Mouse (Mus musculus) spleen, postnatal 4 days (tissue): ENCODE measurements around the gene Nlrc3.
"Not testable (repeated sequence)": the region's sequence is repeated elsewhere in the genome, so short reads cannot be mapped to it uniquely, and the experiment has no call there.

Experiments used
- DNase-seq, 2 experiments: peaks; one replicate each; pipeline ENCODE4 v3.0.0; 2022; ENCODE audit warnings: low spot score in 2 of 2

The Nlrc3 gene

DNA sequence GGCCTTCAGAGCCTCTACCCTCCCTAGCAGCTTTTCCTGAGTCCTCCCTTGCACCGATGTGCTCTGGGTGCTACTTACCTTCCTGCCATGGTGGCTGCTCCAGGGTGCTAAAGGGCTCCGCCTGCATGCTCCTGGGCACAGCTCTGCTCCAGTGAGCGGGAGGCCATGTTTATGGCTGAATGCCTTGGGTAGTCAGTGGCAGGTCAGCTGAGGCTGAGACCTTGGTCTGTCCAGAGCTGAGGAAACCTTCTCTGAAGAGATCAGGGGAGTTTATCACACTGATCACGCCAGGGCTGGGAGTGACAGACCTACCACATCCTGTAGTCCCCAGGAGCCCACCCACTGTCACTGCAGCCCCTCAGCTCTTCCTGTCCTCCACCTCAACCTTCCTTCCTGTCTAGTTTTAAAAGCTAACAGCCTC lies at the start of gene Nlrc3:
Nlrc3 (minus strand) TSS at position 382 of the 421 bp plus-strand sequence.
- DNase-seq = no peak

DNA sequence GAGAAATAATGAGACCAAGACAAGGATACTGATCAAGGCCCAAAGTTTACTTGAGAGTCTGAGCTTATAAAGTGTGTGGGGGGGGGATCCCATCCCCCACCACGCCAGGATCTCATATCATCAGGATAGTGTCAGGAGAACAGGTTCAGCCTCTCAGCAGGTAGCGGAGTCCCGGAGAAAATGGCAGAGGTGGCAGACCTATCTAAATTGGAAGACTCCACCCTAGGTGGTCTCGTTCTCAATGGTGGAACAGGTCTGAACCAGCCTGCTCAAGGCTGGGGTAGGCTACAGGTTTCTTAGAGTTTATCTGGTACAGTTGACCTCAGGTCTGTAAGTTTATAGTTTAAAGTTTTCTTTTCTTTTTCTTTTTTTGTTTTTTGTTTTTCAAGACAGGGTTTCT lies 46.3 kb upstream of the Nlrc3 start:
- no peak for DNase-seq

DNA sequence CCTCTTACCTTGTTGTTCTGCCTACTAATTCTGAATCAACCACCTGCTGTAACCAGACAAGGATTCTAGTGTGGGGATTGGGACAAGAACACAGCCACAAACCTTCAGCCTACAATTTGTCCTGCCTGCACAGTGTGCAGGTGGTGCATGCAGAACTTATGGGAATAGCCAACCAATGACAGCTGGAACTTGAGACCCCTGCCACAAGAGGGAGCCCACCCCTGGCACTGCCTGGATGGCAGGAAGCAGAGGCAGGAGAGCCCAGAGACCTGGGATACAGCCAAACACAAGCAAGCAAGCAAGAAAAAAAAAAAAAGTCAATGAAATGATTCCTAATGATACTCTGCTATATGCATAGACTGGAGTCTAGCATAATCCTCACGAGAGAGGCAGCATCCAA lies 44.8 kb upstream of the Nlrc3 start:
- DNase-seq = no peak

DNA sequence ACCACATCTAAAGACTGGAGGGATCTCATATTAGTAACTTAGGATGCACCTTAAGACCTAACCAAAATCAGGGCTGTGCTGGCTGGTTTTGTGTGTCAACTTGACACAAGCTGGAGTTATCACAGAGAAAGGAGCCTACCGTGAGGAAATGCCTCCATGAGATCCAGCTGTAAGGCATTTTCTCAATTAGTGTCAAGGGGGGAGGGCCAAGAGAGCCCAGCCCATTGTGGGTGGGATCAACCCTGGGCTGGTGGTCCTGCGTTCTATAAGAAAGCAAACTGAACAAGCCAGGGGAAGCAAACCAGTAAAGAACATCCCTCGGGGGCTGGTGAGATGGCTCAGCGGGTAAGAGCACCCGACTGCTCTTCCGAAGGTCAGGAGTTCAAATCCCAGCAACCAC lies 41.0 kb upstream of the Nlrc3 start:
- not testable (repeated sequence) for DNase-seq

DNA sequence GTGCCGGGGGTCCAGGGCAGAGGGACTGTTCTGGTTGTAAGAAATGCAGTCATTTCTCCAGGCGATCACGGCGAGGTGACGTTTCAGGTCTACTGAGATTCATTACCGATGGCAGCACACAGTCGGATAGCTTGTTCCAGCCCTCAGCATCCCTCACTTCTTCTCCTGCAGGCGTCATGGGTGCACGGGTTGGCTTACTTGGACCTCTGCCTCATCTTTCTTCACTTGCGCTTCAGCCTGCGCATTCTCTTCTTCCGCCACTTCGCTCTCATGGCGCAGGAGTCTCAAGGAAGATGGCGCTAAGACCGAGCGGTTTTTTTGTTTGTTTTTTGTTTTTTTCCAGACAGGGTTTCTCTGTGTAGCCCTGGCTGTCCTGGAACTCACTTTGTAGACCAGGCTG lies 40.4 kb upstream of the Nlrc3 start:
- DNase-seq = not testable (repeated sequence)

DNA sequence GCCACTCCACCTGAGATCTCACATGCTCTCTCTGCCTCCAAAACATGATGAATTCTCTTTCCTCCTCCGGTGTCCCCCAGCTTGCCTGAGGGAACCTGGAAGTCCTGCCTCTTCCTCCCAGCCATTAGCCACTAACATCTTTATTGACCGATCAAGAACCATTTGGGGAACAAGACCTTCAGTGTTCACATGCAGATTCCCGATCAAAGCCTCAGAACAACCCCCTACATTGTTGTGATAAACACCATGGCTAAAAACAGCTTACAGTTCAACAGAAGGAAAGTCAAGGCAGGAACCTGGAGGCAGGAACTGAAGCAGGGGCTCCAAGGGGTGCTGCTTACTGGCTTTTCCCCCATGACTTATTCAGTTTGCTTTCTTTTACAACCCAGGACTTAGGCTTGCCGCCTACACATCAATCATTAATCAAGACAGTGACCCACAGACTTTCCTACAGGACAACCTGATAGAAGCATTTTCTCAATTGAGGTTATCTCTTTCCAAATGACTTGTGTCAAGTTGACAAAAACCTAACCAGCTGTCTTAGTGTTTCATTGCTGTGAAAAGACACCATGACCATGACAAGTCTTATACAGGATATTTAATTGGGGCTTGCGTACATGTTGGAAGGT lies 37.7 kb upstream of the Nlrc3 start:
- no peak for DNase-seq

DNA sequence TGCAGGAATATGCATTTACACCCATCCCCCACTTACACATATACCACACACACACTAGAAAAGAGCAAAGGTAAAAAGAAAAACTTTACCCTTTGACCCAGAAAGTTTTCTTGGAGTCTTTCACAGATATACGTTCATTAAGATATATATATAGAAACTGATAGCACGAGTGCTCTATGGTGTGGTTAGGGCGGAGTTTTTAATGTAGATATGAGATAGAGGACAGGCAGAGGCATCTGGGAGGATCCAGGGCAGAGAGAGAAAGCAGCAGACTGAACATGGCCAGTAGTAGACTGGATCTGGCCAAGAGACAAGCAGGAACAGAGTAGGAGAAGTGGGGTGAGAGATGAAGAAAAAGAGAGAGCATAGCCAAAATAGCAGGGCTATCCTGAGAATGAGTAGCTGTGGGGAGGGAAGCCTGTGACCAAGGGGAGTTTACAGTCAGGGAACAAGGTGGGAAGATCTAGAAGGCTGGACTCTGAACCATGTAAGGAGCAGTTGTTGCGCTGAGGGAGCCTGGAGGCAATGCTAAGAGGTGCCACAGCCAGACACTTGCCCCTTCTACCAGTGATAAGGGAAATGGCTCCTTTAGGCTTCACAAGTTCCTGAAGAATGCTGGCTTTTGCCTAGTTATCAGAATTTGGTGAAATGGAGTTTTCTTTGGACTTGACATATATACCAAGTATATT lies 36.6 kb upstream of the Nlrc3 start:
- no peak for DNase-seq

DNA sequence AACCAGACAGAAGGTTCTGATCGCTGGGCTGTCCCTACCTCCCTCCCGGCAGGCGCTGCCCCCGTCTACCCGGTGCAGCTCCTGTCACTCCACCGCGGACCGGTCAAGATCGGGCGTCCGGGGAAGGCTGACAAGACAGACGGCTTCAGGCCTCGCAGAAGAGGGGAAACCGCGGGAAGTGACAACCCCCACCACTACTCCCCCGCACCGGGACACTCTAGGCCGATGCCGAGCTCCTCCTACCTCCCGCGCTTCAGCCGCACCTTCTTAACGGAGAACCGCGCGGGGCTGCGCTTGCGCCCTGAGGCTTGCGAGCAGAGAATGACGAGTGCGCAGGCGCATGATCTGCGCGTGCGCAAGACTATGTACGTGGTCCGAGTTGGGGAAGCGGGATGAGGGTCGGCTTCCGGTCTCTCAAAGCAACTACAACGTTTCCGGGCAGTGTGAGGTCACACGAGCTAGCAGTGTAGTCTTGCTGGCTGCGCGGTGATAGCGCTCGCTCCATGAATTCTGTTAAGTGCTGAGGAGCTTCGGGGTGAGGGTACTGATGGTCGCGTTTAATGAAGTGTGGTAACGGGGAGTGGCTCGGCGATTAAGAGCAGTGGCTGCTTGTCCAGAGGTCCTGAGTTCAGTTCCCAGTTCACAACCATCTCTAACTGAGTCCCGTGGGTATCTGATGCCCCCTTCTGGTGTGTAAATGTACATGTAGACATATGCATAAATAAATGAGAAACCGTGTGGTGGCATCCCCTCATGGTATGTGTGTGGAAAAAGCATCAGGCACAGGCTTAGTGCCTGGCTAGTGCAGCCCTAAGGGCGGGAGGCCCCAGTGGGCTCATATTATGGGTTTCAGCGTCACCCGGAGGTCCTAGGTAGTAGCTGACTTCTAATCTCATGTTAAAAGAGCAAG lies 27.3 kb upstream of the Nlrc3 start, which contains the start of gene Slx4:
Slx4 (minus strand) TSS at position 282 of the 910 bp plus-strand sequence.
- DNase-seq = peak; percentile 93 to 97

DNA sequence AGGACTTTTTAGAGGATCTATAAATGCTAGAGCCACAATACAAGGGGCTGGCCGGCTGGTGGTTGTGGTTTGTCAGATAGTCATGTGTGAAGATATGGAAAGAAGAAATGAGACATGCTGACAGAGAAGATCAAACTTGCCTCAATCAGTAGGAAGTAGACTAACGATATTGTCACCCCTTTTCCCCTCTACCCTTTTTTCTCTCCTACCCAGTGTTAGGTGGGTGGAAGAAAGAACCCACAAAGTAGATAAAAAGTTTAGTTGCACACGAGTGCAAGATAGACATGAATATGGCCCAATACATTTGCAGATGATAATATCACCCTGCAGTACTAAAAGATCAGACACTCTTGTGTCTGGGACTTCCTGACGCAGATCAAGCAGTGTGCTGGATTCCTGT lies 12.0 kb upstream of the Nlrc3 start:
- no peak for DNase-seq

DNA sequence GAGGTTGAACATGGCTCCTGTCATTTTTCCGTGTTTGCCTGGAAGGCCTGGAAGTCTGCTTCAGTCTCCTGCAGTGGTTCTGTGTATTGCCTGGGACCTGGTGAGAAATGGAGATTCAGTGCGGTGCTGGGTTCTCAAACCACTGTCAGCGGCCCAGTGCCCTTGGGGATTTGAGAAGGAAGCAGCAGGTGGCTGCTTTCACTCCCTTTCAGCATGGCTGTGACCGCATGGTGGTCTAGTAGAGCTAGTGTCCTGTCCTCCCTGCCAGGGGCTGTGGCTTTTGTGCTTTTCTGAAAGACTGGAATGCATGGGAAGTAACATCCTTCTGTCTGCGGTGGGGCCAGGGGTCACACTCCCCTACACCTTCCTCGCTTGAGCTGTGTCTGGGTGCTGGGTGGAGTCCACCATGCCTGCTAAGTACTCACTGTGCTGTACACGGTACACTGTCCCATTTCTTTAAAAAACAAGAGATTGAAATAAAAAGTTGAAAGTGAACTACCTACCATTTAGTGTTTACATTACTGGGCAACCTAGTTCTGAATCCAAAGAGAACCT lies 6.8 kb upstream of the Nlrc3 start:
- DNase-seq = peak; percentile 36 to 71

DNA sequence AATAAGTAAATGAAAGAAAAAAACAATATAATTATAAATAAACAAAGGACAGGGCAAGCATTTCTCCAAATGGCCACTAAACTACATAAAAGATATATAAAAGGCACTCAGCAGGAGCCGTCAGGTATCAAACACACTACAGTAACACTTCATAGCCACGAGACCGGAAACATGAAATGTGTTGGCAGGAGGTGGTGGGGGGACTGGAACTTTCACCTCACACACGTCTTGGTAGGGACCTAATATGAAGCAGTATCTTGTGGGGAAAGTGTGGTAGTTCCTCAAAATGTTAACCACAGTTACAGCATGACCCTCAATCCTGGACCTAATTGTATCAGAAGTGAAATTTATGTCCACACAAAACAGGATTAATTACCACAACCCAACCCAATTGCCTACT lies 5.7 kb upstream of the Nlrc3 start:
- no peak for DNase-seq

DNA sequence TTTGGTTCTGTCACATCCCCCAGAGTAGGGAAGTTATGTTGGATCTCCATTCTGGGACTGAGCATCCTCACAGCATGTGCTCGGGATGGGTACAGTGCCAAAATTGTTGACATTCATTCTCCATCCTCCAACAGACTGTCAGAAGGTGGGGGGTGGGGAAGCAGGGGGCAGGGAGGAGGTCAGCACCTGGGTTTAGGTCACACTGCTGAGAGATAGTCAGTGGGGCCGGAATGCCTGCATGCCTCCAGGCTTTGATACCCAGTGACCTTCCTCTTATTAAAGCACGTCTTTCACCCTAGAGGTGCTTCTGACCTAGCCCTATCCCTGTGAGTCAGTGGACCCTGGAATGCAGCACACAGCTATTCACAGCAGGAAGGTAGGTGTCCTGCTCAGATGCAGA lies 280 bp upstream of the Nlrc3 start:
- DNase-seq = no peak

DNA sequence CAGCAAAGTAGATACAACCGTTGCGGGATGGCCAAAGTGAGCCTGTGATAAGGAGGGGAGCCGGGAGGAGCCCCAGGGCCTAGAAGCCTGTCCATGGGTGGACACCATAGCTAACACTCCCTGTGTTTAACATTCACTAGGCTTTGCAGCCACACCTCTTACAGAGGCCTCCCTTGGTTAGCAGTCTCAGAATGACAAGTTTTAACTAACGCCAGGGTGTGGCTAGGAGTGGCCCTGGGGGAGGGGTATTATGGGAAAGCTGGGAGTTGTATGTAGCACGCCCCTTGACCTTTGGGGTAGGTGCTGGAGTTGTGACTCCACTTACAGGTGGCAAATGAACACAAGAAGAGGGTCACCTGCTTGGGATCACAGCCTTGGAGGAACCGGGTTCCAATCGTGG lies 774 bp downstream of the Nlrc3 start:
- DNase-seq = no peak

DNA sequence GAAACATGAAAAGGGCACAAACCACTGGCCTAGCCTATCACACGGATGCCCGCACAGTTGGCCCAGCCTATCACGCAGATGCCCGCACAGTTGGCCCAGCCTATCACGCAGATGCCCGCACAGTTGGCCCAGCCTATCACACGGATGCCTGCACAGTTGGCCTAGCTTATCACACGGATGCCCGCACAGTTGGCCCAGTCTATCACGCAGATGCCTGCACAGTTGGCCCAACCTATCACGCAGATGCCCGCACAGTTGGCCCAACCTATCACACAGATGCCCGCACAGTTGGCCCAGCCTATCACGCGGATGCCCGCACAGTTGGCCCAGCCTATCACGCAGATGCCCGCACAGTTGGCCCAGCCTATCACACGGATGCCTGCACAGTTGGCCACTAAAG lies 2.0 kb downstream of the Nlrc3 start:
- not testable (repeated sequence) for DNase-seq

DNA sequence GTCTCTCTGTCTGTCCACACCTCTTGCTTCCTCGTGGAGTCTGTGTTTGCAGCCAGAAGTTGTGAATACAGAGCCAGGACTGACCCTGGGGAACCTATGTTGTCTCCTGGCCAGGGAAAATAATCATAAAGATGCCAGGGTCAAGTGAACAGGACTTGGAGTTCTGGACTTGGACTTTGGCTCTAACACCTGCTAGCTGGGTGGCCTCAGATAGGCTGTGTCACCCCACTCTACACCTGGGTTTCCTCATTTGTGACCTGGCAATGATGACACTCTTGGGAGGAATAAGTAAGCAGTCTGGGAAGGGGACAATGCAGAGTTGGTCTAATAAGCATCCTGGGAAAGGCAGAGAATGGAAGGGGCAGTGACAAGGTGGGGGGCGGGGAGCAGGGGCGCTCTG lies 10.9 kb downstream of the Nlrc3 start:
- no peak for DNase-seq

DNA sequence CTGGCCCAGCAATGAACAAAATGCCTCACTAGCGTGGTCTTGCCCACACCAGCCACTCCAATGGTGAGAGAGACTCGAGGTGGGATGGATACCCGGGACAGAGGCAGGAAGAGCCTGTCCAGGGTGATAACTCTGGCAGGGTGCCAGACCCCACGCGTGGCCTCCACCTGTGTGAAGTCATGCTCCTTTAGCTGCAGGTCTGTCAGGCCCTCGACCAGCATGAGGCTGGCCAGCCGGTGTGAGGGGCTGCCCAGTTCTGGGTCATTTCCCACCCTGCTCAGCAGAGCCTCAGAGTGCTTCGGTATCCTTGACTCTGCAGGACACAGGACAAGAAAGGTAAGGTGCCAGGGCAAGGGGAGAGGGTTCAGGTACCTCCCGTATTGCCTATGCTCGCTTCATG lies 11.4 kb downstream of the Nlrc3 start:
- no peak for DNase-seq

DNA sequence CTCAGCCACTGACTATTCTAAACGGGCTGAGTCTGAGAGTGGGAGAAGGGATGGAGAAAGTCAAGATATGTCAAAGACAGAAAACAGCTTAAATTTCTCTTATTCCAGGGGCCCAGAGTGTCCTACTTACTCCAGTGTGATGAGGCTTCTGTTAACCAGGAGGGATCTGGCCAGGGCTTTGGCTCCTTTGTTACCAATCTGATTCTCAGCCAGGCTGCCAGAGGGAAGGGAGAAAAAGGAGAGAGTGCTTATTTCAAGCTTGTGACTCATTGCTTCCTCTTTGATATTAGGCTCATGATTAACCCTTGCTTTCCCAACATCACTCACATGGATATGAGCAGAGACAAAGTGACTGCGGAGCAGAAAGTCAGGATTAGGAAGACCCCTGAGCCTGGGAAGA lies 17.2 kb downstream of the Nlrc3 start:
- DNase-seq = no peak

DNA sequence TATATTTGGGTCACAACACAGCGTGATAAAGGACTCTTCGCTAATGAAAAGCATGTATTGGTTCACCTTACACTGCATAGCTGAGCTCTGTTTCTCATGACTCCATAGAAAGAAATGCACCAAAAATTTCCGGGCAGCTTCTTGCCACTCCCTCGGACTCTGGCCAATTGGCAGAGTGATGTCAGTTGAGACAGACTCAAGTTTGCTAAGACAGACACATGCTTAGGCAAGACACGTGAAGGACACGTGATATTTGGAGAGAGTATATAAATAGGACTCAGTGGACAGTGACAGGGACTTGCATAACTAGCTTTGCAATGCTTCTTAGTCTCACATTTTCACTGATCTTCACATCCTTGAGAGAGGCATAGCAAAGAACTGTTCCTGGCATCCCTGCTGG lies 20.1 kb downstream of the Nlrc3 start:
- no peak for DNase-seq

DNA sequence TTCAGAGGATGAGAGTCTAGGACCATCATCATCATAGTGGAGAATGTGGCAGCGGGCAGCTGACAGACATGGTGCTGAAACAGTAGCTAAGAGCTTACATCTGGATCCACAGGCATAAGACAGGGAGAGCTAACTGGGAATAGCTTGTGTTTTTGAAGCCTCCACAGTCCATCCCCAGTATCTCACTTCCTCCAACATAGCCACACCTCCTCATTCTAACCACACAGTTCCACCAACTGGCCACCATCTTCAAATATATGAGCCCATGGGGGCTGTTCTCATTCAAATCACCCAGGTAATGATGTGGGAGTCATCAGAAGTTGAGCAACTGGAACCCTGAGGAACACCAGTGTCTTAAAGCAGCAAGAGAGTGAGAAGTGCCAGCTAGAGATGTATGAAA lies 25.3 kb downstream of the Nlrc3 start:
- DNase-seq = no peak

DNA sequence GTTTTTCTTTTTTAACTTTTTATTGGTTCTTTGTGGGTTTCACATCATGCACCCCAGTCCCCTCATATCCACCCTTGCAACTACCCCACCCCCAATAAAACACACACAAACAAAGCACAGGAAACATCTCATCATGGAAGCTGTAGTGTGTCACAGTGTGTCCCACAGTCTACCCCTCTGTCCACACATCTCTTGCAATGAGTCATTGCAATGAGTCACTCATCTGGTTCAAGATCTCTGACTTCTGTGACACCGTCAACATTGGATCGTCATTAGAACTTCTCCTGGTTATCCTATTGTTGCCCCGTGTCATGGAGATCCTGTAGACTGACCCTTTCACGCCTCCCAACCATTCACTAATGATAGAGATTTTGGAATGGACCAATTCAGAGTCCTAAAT lies 41.7 kb downstream of the Nlrc3 start:
- no peak for DNase-seq

DNA sequence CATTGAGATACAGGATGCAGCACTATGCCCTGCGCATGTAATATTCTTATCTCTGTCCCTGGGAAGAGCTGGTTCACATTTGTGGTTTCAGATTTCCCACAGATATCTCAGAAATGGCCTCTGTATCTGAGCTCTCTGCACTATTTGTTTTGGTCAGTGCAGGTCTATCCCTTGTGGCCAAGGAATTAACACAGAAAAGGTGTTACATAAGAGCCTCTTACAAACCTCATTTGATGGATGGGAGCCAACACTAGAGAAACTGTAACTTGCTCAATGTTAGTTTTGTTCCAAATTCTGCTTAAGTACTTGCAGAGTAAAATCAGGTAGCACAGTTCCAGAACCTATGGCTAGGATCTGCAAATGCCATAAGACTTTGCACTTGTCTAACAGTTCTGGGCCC lies 42.3 kb downstream of the Nlrc3 start:
- no peak for DNase-seq

DNA sequence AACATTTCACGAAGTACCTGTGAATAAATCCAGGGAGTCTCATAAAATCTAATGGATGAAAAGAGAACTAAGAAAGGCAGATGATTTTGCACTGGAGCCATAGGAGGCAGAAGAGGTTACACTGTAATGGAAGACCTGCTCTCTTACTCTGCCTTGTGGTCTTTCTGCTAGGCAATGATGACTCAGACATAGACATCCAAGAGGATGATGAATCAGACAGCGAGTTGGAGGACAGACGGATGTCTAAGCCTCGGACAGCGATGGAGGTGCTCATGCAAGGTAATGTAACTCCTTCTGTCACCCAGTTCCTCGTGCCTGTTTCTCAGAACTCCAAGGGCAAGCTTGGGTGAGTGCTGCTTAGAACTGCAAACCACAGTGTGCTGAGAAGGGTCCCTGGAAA lies 42.9 kb downstream of the Nlrc3 start:
- DNase-seq = no peak
